Mouse (Mus musculus): ENCODE results near the gene Zbtb2.

DNA sequence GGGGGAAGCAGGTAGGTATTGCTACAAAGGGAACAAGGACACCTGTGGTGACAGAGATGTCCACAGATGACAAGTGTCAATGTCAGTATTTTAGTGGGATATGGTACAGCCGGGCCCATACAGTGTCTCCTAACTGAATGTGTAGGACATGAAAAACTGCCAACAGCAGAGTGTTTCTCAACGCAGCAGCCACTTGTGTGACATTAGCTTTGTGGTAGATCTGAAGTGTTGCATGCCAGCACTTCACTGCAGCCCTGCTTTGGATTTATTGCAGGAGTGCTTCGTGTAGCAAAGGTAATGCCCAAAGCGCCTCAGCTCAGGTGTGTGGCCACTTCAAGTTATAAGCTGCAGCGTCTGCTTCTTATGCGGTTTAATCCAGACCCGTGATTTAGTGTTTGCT is 11.0 kb downstream of the Zbtb2 start:
- TF ChIP-seq GATA1 (IDR thresholded peaks at IDR 0.05; ENCODE audit: borderline replicate concordance, low read length) (no peak), FLI1 (IDR thresholded peaks at IDR 0.05; ENCODE audit: low read length) (no peak)
